Mouse (Mus musculus) skeletal muscle tissue, adult 2 months (tissue): Measurements from ENCODE around the gene Ano6.

Source experiments
- DNase-seq: peaks from one replicate; pipeline ENCODE4 v3.0.0-alpha.2; 2012; ENCODE audit warnings: low read depth, low spot score

Gene Ano6

DNA sequence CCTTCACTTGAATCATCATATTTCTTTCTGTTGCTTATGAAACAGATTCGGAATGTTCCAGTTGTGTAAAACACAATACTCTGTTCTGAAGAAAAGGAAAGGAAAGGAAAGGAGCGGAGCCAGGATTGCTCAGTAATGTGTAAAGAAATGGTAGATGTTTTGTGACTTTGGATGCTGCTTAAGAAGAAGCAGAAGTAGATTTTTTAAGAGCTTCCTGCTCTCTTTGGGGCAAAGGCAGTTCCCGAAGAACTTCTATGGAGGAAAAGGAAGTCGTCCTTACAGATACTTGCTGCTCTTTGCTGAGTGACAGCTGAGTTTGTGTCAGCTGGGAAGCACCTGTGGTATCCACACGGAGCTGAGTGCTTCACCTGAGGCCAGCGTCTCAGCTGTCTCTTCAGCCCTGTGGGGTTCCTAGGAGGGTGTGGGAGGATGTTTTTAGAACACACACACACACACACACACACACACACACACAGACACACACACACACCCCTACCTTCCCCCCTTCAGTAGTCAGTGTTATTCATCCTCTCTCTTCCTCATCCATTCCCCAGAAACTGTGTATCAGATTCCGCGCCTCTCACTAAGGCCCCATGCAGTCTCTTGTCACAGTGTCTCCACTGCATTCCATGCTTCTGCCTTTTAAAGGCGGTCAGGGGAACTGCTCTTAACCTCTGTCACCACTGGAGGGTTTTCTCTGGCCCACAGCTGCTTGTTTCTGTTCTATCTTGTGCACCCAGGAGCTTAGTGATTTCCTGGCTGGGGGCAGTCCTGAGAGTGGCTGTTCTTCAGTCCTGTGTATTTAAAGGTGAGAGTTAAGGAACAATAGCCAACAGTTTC, 6.7 kb downstream of the Ano6 start:
- DNase-seq = no peak

DNA sequence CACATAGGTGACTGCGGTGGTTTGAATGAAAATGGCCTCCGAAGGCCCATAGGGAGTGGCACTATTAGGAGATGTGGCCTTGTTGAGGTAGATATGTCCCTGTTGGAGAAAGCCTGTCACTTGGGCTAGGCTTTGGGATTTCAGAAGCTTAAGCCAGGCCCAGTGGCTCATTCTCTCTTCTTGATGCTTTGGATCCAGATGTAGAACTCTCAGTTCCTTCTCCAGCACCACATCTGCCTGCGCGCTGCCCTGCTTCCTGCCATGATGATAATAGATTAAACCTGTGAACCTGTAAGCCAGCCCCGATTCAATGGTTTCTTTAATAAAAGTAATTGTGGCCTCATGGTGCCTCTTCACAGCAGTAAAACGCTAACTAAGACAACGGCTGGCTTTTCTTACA, 7.6 kb downstream of the Ano6 start:
- DNase-seq = no peak

DNA sequence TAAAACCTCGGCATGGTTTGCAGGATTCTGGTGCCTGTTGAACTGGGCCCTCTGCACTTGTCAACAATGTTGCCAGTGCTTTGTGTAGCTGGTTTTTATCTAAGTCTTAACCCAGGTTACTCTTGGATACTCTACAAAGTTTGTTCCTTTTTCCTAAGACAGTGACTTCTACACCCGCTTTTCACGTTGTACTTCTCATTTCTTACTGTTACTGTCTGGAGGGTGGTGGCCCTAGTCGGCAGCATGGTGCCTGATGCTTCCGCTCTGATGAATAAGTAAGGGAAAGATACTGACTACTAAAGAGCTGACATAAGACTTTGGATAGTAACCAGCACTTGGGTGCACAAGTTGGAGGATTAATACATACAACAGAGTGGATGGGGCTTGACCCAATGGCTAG, 9.0 kb downstream of the Ano6 start:
- no peak for DNase-seq

DNA sequence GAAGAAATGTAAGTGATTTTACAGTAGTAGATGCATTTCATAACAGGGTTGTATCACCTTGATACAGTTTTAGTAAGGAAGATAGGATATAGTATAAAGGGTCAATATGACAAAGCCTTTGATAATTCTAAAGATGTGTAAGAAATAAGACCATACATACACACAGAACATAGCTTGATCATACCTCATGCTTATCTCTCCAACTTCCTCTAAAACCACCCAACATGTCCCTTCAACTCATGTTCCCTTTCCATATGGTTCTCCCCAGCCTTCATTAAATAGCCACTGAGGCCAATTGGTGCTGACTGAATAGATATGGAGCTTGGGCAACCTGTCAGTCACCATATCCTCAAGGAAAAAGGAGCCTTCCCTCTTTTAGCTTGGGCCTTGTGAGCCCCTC, 9.4 kb downstream of the Ano6 start:
- DNase-seq = no peak

DNA sequence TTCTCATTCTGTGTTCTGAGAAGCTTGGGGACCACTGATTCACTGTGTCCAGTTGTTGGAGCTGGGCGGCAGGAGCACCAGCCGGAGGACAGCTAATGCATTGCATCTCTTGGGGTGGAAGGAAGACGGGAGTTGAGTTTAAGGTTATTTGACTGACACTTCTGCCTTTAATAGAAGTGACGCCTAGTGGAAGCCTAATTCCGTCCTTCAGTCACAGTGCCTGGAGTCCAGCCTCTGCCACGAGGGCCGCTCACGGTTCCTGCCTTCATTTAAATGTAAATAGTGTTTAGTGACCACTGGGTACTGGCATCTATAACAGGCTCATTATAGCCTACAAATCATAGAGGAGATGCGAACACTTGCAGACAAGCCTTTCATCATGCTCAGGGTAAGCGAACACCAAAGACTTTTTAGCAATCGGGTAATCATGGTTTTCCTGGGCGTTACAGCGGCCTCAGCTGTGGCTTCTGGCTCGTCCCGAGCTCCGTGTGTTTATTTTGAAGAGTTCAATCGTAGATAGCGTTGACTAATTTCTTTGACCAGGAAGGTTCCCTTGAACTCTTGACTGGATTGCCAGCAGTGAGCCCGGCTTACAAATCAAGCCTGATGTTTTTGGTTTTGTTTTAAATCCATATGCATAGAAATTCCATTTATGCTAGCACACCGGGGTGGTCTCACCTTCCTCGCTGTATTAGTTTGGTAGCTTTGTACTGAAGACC, 10.8 kb downstream of the Ano6 start:
- DNase-seq = peak; percentile 69

DNA sequence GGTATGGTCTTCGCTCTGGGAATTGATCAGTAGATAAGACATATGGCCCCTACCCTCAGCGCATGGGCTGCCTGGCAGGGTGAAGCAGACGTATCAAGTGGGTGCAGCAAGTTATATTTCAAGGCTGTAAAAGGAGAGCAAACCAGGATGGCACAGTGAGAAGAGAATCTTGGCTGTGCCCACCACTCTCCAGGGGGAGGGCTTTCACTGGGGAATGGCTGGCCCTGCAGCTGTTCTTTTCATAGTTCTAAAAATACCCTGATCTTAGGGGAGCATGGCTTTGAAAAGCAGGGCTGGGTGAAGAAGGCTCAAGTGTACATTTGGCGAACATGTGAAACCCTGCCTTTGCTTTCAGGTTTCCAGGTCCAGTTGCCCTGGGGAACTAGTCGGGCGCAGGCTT, 11.5 kb downstream of the Ano6 start:
- DNase-seq = peak; percentile 90

DNA sequence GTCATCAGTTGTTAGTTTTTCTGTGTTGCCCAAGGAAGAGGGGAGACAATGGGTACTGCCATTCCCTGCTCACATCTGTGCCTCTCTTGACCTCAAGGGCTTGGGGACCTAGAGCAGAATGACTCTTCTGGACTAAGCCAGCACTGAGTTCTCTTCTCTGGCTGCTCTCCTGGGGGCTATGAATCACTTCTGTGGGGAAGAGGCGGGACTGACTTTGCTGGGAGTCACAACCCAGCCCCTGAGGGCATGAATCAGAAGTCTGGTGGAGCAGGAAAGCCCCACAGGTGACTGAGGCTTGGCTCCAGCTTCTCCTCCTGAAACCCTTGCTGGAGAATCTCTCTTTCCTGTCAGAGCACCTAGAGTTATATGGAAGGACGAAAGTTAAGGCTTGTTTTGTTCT, 12.1 kb downstream of the Ano6 start:
- DNase-seq = peak; percentile 78

DNA sequence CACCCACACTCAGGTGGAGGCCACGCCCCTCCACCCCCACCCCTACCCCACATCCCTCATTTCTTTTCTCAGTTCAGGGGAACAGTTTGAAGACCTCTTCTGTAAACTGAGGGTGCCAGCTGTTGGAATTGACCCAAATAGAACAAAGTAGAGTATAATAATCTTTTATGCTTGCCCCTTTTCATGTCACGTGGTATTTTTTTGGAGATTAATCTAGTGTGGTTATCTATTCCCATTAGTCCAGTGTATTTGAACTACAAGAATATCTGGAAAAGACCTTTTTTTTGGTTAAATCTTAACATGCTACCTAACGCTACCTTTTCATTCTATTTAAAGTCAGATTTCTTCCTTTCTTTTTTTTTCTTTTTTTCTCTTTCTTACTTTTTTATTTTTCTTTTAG, 12.8 kb downstream of the Ano6 start:
- no peak for DNase-seq

DNA sequence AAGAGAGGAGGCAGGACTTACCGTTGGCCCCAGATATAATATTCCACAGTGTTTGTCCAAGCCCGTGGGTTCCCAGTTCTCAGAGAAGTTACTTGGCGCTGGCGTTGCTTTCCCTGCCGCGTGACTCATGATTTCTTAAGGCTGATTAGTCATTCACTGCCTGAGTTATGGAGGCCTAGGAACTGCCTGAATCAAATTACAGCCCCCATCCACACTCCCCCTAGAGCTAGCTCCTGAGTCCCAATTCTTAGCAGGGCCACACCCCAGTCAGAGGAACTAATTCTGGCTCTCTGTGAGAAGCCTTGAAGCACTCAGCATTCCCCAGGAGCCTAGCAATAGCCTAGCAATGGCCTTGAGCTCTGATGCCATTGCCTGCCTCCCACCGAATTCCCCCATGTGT, 13.6 kb downstream of the Ano6 start:
- peak; percentile 96 for DNase-seq

DNA sequence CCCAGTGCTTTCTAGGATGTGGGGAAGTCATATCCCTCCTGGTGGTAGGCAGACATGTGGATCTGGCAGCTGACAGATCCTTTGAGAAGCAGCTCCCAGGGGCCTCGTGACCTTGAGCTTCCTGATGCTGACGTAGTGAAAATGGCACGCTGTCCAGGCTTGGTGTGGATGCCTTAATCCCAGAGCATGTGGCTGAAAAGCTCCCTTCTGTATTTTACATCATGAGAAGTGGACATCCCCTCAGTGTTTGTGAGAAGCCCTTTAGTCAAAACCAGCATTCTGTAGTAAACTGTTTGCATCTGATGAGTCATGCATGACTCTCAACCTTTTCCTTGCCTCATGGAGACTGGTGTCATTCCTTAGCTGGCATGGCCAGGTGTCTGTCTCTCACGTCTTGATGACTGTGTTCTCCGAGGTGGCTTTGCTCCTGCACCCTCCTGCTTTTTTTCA, 14.4 kb downstream of the Ano6 start:
- peak; percentile 84 for DNase-seq

DNA sequence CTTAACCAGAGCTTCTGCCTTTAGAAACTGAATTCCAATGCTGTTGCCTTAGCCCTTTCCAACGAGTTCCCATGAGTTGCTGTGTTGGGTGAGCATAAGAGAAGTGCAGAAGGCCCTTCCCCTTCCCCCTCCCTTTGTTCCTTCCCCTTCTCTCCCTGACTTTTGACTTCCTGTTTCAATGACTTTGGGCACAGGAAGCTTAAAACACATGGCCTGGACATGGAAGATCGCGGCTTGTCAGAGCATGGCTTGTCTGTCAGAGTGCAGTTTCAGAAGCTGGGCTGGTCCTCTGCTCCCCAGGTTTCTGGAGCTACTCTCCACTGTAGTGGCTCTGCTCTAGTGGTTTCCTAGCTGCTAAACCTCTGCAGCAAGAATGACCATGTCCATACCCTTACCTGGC, 17.3 kb downstream of the Ano6 start:
- no peak for DNase-seq

DNA sequence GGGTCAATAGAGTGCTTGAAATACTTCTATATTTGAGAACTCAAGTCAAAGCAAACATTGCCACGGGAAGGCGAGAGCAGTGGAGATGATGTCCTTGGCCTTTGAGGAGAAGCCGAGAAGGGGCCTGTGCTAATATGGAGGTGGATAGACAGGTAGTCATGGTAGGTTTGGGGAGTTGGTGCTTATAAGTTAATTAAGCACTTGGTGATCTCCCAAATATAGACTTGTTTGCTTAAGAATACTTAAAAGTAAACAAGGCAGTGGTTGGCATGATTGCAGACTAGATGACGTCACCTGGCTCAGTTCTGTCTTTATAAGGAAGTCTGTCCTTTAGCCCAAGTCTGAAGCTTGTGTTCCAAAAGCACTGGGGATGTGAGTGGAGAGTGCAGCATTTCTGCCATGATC, 19.7 kb downstream of the Ano6 start:
- no peak for DNase-seq

DNA sequence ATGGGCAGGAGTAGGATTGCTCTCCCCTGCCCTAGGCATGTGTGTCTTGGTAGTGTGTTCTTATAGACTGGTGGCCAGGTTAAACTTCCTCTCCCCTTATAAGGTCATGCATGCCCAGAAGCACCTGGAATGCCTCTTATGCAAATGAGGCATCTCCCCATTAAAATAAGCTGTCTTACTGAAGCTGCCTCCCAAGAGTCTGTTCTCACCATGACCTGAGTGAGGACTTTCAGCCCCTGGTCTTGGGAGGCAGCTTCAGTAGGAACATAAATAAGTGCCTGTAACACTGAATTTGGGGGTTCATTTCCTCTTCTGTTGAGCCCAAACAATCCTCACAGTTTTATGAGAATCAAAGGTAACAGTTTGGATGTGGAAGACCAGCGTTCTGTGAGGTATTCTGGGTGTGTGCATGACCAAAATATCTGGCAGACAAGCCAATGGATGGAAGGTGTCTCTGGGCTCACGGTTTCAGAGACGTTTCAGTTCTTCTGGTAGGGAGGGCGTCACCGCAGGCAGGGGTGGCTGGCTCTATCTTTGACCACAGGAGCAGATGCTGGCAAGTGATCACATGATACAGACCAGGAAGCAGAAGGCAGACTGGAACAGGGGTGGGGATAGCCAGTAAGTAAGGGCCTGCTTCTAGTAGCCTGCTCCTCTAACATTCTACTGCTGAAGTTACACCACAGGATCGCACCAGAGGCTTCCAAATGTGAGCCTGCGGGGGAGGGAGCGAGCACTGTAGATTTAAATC, 22.4 kb downstream of the Ano6 start:
- no peak for DNase-seq

DNA sequence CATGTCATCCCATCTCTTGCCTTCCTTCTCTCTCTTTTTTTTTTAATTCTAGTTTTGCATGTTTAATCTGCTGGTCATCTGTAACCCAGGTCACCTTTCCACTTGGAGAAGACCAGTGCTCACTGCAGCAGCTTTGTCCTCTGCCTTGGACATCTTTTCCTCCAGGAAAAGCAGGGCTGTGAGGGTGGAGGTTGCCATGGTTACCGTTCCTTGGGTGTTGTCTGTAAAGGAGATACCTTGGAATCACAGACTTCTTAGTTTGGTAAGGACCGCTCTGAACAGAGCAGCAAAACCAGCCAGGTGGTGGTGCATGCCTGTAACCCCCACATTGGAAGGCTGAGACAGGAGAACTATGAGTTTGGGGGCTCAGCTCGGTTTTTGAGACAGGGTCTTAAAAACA, 26.9 kb downstream of the Ano6 start:
- no peak for DNase-seq

DNA sequence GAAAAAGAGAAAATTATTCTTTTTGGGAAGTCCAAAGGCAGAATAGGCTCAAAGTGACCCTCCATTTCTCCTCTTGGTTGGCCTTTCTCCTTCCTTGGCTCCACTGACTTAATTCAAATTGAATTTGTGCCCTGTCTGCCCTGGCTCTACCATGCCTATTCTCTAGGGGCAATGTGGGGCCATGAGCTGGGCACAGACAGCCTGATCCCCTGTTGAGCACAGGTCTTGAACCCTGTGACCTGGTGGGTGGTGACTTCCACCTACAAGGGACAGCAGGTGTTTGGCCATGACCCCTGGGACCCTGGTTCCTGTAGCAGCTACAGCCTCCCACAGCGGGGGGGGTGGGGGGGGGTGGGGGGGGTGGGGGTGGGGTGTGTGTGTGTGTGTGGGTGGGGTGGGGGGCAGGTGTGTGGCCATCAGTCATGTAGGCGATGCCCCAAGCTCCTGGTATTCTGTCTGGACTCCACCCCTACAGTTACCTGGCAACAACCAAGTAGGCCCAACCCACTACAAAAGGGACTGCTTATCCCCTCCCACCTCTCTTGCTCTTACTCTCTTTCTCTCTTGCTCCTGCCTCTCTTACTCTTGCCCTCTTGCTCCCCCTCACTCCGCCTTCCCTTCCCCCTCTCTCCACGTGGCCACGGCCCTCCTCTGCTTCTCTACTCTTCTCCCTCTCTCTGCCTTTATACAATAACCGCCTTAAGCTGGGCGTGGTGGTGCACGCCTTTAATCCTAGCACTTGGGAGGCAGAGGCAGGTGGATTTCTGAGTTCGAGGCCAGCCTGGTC, 28.8 kb downstream of the Ano6 start:
- no peak for DNase-seq

DNA sequence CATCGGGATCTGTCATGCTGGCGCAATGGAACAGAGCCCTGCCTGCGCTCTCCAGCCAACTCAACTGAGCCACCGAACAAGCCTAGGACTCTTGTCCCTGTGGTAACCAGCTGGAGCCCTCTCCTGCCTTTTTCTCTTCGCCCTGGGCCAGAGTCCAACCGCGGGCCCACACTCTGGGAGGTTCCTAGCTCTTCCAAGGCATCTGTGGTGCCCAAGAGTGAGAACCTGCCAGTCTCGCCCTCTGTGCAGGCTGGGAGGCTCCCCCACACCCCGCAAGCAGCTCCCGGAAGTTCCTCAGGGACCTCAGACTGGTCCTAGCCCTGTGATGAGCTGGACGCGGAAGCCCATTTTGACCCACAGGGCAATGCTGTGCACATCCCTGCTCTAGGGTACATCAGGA, 29.5 kb downstream of the Ano6 start:
- no peak for DNase-seq

DNA sequence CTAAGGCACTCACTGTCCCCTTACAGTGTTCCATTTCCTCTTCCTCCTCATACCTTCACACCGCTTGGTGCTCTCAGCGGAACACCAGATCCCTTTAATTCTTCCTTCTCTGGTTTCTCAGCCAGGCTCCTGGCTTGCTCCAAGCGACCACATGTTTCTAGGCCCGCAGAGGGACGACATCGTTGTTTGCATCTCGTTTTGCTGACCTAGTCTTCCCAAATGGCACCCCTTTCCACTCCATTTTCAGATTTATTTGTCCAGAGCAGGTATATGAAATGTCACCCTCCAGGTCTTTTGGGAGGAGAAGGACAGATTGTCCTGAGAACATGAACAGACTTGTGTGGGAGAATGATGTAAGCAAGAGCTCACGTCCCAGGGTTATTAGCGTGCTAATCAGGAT, 30.0 kb downstream of the Ano6 start:
- DNase-seq = no peak

DNA sequence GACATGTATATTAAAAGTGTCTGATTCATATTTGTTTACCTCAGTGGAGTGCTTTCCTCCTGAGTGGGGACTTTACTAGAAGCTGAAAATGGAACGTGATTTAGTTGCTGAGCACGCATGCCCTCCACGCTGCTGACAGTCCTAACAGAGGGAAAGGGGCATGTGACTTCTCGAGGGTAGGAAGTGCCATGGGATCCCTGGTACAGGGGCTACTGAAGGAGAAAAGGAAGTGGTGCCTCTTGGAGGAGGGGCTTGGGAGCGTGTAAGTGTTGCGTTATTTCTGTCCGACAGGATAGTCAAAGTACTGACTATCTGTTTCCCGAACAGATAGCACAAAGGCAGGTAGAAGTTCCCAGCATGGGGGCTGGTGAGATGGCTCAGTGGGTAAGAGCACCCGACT, 31.5 kb downstream of the Ano6 start:
- no peak for DNase-seq

DNA sequence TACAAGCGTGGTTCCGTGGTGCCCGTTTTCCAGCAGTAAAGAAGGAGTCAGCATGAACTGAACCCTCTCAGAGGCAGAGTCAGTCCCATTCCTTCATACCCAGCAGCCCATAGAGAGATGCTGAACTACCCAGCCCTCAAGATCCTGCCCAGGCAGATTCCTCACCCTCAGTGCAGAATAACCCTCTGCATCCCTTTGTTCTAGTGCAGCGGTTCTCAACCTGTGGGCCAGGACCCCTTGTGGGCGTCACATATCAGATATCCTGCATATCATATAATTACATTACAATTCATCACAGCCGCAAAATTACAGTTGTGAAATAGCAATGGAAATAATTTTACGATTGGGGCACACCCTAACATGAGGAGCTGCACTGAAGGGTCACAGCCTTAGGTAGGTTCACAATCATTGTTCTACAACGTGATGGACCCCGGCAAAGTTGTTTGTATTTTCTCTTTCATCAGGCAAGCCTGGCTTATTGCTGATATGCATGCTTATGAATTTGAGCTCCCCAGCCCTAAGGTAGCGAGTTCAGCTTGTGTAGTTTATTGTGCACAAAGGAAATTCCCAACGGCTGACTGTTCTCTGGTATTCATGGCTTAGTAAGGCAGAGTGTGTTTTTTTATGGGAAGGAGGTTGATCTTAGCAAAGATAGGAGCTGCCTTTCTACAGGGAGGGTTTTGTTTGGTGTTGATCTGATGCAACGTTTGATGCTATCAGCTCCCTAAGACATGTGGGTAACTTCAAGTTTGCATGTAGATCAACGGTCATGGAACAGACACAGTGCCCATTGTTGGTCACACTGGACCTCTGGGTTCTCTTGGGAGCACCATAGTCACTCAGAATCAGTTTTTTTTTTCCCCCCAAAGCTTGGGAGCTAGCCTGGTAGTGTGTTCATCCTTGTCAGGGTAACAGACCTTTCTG, 33.0 kb downstream of the Ano6 start:
- no peak for DNase-seq

DNA sequence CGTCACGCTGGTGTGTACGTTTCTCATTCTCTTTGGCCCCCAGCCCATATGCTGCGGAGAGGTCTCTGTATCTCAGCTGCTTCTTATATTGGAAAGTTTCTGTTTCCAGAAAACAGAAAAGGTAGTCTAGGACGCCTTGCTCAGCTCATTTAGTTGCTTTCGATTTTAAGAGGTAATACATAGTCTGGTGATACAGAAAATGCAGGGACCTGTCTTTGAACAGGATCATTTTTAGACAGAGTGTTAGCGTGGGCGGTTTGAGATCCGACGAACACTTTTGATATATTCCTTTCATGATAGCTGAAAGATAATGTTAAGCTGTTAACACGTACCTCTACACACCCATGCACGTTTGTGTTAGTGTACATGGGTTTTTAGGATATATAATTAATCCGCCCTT, 35.9 kb downstream of the Ano6 start:
- DNase-seq = no peak
